Mouse (Mus musculus): ENCODE measurements around the gene Slc35c2.

Slc35c2 gene

DNA sequence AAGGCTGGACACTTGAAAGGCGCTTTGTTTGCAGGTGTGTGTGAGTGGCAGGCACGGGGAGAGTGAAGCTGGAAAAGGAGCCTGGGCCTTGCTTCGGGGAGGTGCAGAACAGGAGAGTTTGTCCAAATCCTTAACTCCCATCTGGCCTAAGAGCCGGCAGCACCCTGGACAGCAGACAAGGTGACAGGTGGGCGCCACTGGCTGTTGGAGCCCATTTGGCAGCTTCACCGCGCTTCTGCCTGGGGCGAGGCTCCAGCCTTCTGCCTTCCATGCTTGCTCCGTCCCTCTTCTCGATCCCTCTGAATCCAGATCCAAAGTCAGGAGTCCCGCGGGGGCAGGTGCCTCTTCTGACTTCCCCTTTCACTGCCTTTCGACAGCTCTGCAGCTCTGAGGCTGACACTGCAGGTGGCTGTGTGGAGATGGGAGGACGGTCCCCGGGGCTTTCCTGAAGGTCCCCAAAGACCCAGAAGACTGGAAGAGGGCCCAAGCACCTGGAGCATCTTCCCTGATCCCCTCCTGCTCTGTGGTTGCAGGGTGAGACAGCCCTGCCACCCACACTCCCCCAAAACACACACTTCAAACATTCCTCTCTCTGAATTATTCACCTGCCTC is 48.0 kb downstream of the Slc35c2 start:
- DNase-seq (ENCODE audit: low spot score) = no peak

DNA sequence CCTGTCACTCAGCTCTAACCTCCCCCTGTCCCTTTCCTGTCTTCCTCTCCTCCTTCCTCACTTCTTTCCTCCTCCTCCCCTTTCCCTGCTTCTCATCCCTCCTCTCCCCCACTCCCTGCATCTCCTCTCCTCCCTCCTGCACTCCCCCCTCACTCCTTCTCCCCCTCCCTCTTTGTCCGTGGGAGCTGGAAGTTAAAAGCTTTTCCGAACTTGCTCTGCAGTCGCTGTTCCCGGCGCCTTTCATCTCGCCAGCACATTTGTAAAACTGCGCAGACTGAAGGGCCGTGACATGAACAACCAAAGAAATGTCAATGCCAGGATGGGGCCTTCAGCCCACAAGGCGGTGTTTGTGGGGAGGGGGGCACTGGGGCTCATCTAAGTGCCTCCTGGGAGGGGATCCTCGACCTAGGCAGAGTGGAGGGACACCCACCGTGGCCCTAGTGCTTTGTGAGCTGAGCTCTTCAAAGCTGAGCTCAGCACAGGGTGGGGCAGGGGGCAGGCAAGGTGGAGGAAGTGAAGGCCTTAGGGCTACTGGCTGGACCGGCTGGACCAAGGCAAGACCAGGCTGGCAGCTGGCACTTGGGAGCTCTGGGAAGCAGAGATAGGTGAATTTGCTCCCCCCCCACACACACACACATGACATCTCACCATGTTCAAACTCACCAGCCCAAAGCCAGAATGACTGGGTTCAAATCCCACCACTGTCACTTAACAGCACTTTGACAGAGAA is 49.1 kb downstream of the Slc35c2 start:
- no peak for DNase-seq (ENCODE audit: low spot score)

DNA sequence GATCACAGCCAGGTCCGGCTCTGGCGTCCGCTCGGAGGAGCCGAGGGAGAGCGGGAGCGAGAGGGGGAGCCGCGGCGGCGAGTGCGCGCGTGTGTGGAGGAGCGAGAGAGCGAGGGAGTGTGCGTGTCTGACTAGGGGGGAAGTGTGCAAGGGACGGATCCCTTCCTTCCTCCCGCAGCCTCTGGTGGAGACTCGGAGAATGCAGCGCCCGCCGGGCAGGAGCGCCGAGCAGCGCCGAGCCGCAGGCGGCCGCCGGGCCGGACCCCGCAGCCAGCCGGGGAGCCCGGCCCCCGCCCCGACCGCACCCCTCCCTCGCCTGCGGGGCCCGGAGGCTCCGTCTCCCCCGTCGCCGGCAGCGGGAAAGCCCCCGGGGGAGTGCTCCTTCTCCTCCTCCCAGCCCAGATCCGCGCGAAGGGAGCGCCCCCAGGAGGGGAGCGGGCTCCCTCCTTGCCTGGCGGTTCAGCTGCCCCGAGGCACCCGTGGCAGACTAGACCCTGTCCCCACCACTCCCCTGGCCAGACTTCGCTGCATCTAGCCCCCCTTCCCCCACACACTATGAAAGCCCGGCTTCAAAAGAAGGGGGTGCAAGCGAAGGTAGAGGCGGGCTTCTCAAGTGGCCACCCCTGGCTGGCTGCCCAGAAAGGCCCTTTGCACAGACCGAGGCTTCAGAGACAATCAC is 52.9 kb downstream of the Slc35c2 start, which contains the start of gene Cdh22:
Cdh22 (minus strand) TSS at position 241 of the 679 bp plus-strand sequence.
- peak; percentile 27 for DNase-seq (ENCODE audit: low spot score)

DNA sequence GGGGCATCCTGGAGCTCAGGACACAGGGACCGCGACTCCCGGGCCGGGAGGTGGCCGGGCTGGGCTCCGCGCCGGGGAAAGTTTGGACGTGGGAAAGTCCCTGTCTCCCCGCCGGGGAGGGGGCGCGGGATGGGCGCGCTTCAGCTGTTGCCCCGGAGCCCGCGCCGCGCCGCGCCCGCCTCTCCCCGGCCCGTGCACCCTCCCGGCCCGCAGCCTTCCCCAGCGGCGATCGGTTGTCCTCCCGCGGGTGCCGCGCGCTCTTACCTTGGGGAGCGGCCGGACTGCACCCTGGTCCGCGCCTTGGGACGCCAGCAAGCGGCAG is 53.4 kb downstream of the Slc35c2 start:
- no peak for DNase-seq (ENCODE audit: low spot score)

DNA sequence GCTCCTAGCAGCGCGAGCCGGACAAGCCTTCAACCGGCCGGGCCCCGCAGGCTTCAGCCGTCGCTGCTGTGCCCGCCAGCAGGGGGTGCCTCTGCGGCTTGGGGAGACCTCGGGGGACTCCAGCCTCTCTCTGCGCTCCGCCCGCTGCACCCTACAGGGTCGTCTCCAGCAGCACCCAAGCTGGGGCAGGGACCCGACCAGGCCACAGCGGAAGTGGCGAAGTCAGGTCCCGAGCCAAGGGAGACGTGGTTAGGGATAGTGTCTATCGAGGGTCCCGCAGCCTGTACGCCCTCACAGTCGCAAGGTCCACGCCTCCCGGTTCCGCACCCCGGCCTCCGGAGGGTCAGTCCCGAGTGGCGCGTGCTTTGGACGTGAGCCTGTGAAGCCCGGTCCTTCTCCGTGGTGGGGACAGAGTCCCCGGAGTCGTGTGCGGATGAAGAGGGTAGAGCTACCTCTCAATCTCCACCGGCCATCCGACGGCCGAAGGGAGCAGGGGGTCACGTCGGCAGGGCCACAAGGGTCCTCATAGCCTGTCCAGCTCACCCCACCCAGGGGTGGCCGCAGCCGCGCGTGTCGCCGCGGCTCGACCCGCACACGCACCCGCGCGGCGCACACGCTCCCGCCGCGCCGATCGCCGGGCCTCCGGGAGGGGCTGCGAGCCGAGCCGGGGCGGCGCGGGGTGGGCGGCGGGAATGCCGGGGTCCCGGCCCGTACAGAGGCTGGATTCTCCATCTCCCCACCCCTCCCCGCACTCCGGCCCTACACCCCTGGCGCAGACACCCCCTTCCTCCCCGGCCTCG is 54.0 kb downstream of the Slc35c2 start:
- DNase-seq (ENCODE audit: low spot score) = peak; percentile 31

DNA sequence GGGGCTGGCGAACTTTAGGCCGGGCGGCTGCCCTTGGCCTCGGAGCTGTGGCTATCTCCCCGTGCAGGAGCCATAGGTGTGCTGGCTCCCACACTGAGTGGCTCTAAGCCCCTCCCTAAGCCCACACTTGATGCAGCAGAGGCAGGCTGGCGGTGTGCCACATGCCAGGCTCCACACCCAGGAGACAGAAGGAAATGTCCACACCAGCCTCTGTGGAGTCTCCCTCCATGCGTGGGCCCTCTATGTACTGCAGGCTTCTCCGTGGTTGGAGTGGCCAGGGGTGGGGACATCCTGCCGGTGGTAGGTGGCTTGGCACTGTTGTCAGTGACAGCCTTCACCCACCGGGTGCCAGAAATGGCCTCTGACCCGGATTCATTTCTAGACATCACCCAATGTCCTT is 58.6 kb downstream of the Slc35c2 start:
- DNase-seq (ENCODE audit: low spot score) = no peak
